Mouse (Mus musculus): ENCODE data around the gene Lpcat4.
"Not testable (repeated sequence)": the region's sequence is repeated elsewhere in the genome, so short reads cannot be mapped to it uniquely, and the experiment has no call there.

Gene Lpcat4

DNA sequence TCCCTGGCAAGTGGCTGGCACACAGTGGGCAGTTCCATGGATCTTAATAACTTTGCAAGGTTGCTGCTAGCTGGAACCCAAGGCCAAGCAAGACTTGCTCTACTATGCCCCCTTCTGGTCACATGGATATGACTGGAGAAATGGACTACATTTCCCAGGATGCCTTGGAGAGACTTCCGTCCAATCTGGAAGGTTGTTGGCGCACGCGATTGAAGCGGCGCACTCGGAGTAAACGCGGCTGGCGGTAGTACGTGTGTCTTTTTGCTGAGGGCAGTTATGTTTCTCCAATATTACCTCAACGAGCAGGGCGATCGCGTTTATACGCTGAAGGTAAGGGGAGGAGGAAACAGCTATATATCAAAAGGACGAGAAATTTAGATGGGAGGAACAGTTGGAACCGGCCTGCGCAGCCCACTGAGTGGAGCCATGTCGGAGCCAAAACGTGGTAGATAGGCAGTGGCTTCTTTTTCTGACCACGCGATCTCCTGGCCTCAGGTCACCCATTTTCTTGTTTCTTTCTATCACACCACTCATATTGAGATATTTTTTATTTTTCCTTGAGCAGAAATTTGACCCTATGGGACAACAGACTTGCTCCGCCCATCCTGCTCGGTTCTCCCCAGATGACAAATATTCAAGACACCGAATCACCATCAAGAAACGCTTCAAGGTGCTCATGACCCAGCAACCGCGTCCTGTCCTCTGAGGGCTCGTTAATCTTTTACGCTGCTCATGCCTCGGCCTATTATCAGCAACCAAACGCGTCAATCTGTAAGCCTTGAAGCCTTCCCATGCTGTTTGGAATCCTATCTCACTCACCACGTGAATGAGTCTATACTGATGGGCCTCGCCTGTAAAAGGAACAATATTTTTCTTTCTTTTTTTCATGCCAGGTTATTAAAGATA lies 22.7 kb downstream of the Lpcat4 start, which contains the start of gene Nop10:
TSS of gene Nop10 (plus strand) at position 179 of the 906 bp plus-strand sequence.
- DNase-seq (ENCODE audit: low spot score), result peak; percentile 72

DNA sequence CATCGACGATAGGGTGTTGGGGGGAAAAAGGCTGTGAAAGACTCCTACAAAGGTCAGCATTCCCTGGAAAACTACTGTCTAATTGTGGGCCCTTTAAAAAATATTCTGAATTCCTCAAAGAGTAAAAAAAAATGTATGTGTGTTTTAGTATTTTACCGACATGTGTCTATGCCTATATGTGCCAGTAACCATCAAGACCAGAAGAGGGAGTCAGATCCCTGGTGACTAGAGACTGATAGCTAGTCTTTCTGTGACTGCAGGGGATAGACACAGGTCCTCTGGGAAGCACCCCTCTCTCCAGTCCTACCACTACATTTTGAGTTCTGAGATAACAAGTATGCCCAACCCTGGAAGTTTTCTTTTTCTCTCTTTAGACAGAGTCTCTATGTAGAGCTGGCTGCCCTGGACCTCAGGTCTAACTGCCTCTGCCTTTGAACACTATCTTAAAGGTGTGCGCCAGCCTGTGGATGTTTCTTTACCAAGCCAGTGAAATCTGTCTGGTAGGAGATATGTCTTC lies 23.6 kb downstream of the Lpcat4 start:
- DNase-seq (ENCODE audit: low spot score), result no peak

DNA sequence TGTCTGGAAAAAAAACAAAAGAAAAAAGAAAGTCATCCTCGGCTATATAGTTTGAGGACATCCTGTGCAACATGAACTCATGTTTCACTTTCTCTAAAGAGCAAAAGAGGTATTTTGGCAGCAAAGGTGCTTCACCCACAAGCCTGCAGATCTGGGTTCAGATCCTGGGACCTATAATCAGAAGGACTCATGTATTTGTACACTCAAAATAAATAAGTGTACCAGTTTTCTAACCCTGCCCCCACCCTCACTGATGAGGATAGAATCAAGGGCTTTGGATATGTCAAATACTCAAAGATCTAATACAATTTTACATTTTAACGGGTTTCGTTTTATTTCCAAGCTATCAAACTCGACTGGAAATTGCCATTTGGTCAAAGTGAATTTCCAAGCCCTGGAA lies 25.1 kb downstream of the Lpcat4 start:
- DNase-seq (ENCODE audit: low spot score), result no peak

DNA sequence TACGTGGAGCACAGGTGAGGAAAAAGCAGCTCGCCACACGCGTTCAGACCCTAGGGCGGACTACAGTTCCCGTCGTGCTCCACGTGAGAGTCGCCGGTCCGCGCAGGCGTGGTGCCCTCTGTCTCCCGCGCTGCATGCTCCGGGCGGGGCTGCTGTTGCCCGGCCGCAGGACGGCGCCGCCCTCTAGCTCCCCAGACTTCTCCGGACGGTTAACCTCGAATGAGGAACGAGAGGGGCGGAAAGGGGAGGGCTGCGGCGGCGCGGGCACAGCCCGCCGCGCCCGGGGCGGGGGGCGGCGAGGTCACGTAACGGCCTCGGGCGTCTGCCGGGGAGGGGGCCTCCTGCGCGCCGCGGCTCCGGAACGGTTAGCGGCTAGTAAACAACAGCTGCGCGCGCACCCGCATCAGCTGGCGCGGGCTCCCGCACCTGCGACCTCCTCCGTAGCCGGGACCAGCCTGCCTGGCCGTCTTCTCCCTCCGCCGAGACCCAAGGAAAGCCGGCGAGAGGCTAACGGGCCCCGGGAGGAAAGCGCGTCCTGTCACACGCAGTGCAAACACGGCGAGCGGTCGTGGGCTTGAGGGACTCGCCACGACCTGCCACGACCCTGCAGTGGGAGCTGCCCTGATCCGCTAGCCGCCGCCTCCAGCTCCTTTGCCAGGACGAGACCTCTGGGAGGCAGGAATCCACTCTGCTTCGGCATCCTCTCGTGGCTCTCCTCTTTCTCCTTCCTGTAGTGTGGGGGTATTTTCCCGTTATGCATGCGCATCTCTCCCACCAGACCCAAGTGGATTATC lies 26.4 kb downstream of the Lpcat4 start, which contains the start of gene Slc12a6:
TSS of gene Slc12a6 (plus strand) at position 378 of the 794 bp plus-strand sequence.
- DNase-seq (ENCODE audit: low spot score), result peak; percentile 89

DNA sequence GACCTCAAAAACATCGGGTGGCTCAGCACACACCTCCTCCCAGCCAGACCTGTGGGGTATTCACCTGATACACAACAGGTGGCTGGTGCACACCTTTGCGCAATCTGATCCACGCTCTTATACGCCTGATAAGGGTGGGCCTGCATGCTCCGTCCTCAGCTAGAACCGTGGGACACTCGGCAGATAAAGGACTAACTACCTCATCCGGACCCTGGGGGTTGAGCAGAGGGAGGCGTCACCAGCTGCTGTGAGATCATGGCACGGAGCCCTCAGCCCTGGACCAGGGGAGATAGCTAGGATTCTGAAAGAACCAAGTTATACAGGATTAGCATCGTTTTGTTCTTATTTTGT lies 26.9 kb downstream of the Lpcat4 start, which contains the start of gene Gm21985:
TSS of gene Gm21985 (plus strand) at position 73 of the 351 bp plus-strand sequence.
- peak; percentile 36 for DNase-seq (ENCODE audit: low spot score)

DNA sequence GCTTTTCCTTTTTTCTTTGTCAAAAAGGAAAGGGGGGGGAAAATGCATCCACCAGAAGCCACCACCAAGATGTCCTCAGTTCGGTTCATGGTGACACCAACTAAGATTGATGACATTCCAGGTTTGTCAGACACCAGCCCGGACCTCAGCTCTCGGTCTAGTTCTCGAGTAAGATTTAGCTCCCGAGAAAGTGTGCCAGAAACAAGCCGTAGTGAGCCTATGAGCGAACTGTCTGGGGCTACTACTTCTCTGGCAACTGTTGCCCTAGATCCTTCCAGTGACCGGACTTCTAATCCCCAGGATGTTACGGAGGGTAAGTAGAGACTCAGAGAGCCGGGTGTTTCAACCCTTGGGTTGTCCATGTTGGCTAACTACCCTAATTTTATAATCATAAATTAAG lies 27.5 kb downstream of the Lpcat4 start:
- DNase-seq (ENCODE audit: low spot score), result no peak

DNA sequence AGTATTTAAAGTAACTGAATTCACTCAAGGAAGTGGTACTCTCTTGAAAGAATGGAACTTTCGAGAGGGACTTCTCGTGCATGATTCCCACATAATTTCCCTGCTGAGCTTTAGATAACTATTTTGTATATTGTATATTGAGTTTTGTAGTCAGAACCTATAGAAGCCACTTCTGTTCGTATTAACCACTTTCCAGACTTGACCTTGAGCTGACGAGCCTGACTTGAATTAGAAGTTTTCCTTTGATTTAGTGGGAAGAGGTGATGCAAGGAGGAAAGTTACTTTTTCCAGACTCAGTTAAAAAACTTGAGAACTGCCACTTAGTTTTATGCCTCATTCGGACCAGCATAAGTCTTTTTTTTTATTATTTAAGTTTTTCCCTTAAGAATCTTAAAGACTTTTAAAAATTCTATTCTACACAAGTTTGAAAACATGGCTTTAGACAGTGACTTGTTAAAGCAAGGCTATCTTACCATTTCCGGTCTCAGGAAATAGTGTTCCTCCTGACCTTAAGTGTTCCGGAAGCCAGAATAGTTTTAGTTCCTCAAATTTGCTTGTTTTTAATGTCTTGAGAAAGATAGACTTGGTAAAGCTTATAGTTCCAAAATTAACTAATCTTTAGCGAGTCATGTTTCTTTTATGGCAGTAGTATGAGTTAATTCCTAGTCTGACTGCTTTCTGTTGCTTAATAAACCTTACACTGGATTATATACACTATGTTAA lies 28.4 kb downstream of the Lpcat4 start:
- no peak for DNase-seq (ENCODE audit: low spot score)

DNA sequence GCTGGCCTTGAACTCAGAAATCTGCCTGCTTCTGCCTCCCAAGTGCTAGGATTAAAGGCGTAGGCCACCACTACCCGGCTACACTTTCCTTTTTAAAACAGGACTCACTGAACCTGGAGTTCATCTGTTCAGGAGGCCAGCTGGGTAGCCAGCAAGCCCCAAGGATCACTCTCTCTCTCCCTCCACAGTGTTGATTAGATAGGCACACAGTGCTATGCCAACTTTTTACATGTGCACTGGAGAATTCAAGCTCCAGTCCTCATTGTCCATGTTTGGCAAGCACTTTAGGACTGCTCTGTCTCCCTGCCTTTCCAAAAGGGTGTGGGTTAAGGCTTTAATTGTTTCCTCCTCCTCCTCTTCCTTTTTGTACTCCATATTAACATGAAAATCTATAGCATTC lies 30.7 kb downstream of the Lpcat4 start:
- no peak for DNase-seq (ENCODE audit: low spot score)

DNA sequence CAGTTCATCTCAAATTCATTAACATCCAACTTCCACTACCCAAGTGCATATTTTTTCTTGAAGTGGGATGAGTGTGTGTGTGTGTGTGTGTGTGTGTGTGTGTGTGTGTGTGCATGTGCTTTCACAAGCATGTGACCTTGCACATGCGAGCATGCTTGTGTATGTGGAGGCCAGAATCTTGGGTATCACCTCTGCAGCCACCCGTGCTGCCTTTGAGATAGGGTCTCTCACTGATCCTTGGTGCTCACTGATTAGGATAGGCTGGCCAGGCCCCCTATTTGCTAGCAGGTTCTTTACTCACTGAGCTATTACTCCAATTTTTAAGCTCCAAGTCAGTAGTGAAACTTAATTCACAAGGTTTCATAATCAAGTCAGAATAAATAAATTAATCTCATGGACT lies 33.6 kb downstream of the Lpcat4 start:
- no peak for DNase-seq (ENCODE audit: low spot score)

DNA sequence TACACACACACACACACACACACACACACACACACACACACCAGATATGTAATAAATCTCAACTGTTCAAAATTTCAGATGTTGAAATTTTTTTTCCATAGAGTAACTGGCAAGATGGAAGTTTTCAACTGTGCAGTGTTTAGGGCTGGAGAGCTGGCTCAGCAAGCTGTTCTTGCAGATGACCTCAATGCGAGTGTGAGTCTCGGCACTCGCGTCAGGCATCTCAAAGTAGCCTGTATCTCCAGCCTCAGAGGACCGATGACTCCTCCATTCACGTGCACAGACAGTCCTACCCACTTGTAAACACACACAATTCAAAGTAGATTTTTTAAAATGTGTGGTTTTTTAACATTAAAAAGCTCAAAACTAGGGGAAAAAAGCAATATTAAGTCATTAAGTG lies 34.2 kb downstream of the Lpcat4 start:
- DNase-seq (ENCODE audit: low spot score), result no peak

DNA sequence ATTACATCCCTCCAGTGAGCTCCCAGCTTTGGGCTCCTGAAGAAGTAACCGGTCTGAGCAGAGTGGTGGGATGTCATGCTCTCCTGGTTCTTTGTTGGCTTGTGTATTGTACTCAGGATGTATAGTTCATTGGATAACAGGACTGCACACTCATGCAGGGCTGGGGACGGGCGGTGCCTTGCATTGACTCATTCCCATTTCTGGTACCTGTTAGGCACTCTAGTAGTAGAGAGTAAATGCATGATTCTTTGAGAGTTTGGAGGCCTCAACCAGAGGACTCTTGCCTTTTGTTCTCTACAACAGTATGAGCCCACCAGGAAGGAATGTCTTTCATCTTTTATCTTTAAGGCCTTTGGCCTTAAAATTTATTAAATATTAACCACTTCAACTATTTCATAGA lies 37.6 kb downstream of the Lpcat4 start:
- DNase-seq (ENCODE audit: low spot score), result no peak

DNA sequence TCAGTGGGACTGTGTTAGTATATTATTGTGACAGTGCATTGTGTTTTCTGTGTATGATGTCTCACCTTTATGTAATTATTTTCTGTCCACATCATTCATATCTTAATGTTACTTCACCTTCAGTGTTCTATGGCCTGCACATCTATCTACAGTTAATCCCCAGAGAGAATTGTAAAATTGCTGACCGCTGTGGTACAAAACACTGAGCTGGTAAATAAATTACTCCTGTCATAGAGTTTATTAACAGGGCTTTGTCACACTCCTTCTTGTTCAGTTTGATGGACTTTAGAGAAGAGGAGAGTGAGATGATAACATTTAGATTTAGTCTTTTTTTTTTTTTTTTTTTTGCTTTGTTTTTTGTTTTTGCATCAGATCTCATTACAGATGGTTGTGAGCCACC lies 43.6 kb downstream of the Lpcat4 start:
- DNase-seq (ENCODE audit: low spot score), result no peak

DNA sequence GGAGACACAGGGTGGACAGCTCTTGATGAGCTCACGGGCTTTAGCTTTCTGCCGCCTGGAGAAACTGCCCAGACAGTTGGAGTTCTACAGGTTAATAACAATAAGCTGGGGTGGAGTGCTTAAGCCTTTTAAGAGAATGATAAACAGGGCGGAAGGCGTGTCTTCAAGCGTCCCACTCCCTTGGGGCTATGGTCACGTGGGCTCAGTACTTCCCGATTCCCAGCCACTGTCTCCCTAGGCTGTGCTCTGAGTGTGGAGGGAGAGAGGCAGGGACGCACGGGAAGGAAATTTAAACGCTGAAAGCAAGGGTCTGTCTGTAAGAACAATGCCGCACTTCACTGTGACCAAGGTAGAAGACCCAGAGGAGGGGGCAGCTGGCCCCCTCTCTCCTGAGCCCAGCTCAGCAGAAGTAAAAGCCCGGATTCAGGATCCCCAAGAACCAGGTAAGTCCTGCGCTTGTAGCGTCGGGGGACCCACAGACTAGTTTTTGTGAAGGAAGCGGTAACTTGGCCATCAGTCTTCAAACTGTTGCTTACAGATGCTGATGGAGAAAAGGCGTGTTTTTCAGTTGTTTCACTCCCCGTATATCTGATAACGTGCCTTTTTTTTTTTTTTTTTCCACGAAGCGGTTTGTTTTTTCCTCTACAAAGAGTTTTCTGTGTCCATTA lies 45.2 kb downstream of the Lpcat4 start:
- peak; percentile 48 for DNase-seq (ENCODE audit: low spot score)

DNA sequence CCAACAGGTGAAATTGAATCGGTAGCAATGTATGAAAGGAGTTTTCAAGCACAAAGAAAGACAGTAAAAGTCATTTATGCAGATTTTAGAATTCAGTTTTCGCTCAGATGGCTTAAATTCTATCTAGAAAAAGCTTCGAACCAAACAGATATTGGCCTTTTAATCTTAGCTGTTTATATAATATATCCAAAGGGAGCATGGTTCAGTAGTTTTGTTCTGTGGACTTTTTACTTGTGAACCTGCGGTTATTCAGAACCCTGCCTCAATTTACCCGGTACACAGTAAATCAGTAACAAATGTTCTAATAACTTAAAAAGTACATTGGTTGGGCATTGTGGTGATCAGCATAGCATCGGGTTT lies 45.7 kb downstream of the Lpcat4 start:
- DNase-seq (ENCODE audit: low spot score), result no peak

DNA sequence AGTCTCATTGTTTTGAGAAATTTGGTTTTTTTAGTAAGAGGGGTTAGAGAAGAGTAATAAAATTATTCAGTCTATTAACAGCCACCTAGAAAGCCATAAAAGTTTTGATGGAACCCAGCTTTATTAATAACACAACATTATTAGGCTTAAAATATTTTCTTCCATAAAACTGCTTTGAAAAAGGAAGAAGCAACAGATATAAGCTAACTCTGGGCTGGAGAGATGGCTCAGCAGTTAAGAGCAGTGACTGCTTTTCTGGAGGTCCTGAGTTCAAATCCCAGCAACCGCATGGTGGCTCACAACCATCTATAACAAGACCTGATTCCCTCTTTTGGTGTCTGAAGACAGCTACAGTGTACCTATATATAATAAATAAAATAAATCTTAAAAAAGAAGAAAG lies 46.8 kb downstream of the Lpcat4 start:
- DNase-seq (ENCODE audit: low spot score), result not testable (repeated sequence)

DNA sequence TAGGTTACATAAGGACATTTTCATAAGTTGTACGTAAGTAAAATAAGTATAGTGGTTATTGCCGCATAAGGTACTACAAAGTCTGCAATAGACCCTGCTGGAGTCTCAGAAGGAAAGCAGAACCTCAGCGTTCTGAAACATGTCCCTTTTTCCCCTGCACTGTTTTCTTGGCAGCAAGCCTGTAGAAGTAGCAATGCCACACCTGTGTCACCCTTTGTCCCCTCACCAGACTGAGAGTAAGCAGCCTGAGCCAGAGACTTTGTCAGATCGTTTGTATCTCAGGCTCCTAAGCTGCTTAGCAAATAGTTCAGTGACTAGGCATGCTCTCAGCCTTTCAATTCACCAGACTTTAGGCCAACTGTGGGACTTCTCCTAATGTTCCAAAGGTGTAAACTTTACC lies 47.8 kb downstream of the Lpcat4 start:
- DNase-seq (ENCODE audit: low spot score), result no peak

DNA sequence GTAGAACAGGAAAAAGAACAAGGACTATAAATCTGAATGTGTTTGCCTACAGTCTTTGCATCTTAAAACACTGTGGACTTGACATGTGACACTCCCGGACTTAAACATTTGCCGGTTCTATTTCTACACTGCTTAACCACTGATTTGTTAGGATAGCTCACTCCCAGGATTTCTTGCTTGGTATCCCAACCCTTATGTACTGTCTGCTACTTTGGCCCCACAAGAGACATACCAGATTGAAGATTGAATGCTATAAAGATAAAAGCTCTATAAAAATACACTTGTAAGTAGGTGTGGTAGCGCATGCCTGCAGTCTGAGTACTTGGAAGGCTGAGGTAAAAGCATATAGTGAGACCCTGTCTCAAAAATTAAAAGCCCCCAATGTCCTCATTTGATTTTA lies 50.2 kb downstream of the Lpcat4 start:
- no peak for DNase-seq (ENCODE audit: low spot score)

DNA sequence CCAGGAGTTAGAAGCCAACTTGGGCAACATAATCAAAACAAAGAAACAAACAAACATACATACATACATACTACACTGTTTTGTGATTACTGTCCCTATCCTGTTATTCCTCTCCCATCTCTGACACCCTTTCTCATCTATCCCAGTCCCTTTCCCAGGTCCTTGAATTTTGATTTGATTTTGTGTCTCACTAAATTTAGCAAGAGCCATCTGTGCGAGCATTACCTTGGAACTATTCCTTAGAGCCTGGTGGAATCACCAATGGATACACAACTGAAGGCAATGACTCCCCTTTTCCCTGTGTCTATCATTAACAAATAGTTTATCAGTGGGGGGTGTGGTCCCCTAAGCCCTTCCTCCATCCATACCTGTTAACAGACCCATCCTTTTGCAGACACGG lies 53.6 kb downstream of the Lpcat4 start:
- no peak for DNase-seq (ENCODE audit: low spot score)

DNA sequence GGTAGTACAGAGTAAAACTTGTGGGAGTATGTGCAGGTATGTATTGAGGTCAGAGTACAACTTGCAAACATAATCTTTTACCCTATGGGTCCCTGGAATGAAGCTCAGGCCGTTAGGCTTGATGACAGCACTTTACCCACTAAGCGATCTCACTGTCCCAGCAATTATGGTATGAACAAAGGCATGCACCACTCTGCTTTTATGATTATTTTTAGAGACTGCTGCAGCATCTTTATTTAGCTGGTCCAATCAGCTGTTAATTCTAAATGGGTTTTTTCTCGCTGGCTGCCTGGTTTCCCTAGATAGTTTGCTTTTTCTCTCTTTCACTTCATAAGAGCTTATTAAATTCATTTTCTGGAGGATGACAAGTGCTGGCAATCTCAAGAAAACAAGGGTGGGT lies 56.9 kb downstream of the Lpcat4 start:
- no peak for DNase-seq (ENCODE audit: low spot score)

Measured in urinary bladder, postnatal 25 days (tissue).